Mouse (Mus musculus) myocyte (in vitro differentiated cells): ENCODE measurements around the gene Guk1.

ENCODE experiments used
- MAX ChIP-seq: IDR thresholded peaks from one replicate; pipeline ENCODE4 v1.6.1; 2011; ENCODE audit warnings: low read depth, mild to moderate bottlenecking, control low read depth
- POLR2A ChIP-seq: IDR thresholded peaks from one replicate; pipeline ENCODE4 v1.6.1; 2011; ENCODE audit warnings: low read depth, mild to moderate bottlenecking, control low read depth, moderate library complexity; ENCODE audit not compliant: insufficient read length
- USF1 ChIP-seq: IDR thresholded peaks from one replicate; pipeline ENCODE4 v1.6.1; 2011; ENCODE audit warnings: low read depth, mild to moderate bottlenecking, control low read depth, moderate library complexity

GRCm38 (mm10) chr11:59159558-59159957 is 32.5 kb downstream of the Guk1 start:
- TF ChIP-seq USF1, result no peak
- TF ChIP-seq MAX, result no peak
- TF ChIP-seq POLR2A, result no peak
